Comparison of ENCODE assay signal across 8 mouse cellular contexts in the genomic region with DNA sequence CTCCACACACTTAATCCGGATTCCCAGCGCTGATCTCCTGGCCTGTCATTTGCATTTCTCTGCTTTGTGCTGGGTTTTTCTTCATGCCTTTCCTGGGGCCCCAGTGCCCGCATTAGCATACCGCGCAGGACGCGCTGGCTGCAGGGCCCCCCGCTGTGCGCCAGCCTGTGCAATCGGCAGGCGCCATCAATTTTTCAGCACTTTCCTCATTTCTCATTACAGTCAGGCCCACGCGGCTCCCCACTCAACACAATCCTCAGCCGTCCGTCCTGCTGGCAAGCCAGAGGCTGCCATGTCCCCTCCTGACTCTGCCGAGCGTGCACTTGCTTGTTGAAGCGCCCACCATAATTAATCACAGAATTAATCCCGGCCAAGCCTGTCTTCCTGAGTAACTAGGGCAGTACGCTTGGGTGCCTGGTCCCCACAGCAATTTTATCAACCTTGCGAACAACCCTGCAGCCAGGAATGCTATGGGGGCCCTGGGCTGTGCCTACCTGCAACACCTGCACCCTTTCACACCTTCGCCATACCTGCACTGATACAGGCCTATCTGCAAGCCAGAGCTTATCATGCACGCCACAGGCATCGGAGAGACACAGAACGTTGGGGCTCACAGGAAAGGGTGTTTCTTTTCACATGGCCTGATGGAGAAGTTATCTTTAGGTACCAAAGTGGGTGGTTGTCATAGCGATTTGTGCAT. TPM values are rescaled to one million over a fixed set of nuclear protein-coding genes. Genes with fewer than 3 reads are reported as not detected.
A peak's percentile ranks its signal among the peaks of the same experiment; 100 is the strongest.
DNase-seq lines count a peak whose midpoint lies in the region; ATAC-seq lines count a peak whose summit lies in the region.

No protein-coding gene starts in this region.

- peaks cover 4% of the 10 kb centered on the region; the same call in 1 of the 2 replicates for H3K9me3 ChIP-seq in liver, embryonic 11.5 days (ENCODE audit: control insufficient read depth, low read length)
- H3K9me3 ChIP-seq in intestine, embryonic 14.5 days (ENCODE audit: control insufficient read depth, low read length): peaks cover 7% of the 10 kb centered on the region; the same call in 1 of the 2 replicates
- peaks cover 3% of the 10 kb centered on the region; the same call in 1 of the 2 replicates for H3K9me3 ChIP-seq in midbrain, embryonic 11.5 days (ENCODE audit: control insufficient read depth, low read length)

- no peak for ATAC-seq in liver, embryonic 11.5 days (replicated peaks; ENCODE audit: low FRiP score)
- ATAC-seq in intestine, embryonic 14.5 days (replicated peaks; ENCODE audit: low FRiP score, low TSS enrichment, low read depth): no peak
- ATAC-seq in midbrain, embryonic 11.5 days (ENCODE audit: low FRiP score): peak; percentile 96
- ATAC-seq in megakaryocyte, adult 5-6 weeks (ENCODE audit: poor library complexity, severe bottlenecking): no peak

- DNase-seq in liver, embryonic 11.5 days (ENCODE audit: low spot score): no peak
- DNase-seq in liver: no peak
- peak; percentile 84 for DNase-seq in embryo, embryonic 10 days (ENCODE audit: low spot score)
- DNase-seq in intestine, embryonic 14.5 days (ENCODE audit: low spot score): peak; percentile 56
- peak; percentile 97 for DNase-seq in midbrain, embryonic 11.5 days (ENCODE audit: low spot score, missing footprints)
- no peak for DNase-seq in adrenal gland, adult 2 months
- DNase-seq in spleen, postnatal 36 days (ENCODE audit: low spot score in 2 of 2): no peak

- peak overlapping the region; percentile 58 for H3K4me2 ChIP-seq in liver, embryonic 11.5 days
- peak overlapping the region; percentile 49 for H3K4me2 ChIP-seq in intestine, embryonic 14.5 days (ENCODE audit: low read length)
- H3K4me2 ChIP-seq in midbrain, embryonic 11.5 days: peak overlapping the region; percentile 44

- peak overlapping the region; percentile 26 for H3K4me3 ChIP-seq in liver, embryonic 11.5 days (ENCODE audit: low read depth, low read length)
- peak overlapping the region; percentile 25 for H3K4me3 ChIP-seq in intestine, embryonic 14.5 days (ENCODE audit: low read depth, low read length)
- peak overlapping the region; percentile 20 for H3K4me3 ChIP-seq in midbrain, embryonic 11.5 days (ENCODE audit: low read depth, low read length)

- H3K27me3 ChIP-seq in liver, embryonic 11.5 days (replicated peaks; ENCODE audit: control insufficient read depth, insufficient read depth, low read length): peaks cover 13% of the 10 kb centered on the region
- 0 out of 2 replicates have a peak, but pooled peaks cover 5% of the 10 kb centered on the region for H3K27me3 ChIP-seq in intestine, embryonic 14.5 days (replicated peaks; ENCODE audit: control insufficient read depth, insufficient read depth, low read length)
- no peaks in the 10 kb centered on the region for H3K27me3 ChIP-seq in midbrain, embryonic 11.5 days (ENCODE audit: control insufficient read depth, insufficient read depth, low read length)

- no peak overlapping the region for H3K27ac ChIP-seq in liver, embryonic 11.5 days (ENCODE audit: low read depth, low read length)
- no peak overlapping the region for H3K27ac ChIP-seq in intestine, embryonic 14.5 days (ENCODE audit: low read depth)
- H3K27ac ChIP-seq in midbrain, embryonic 11.5 days (ENCODE audit: low read depth, low read length): peak overlapping the region; percentile 96

- WGBS in liver, embryonic 11.5 days: 12% methylated on average over 26 of the region's 26 CpGs
- WGBS in intestine, embryonic 14.5 days: 11% methylated on average over 26 of the region's 26 CpGs
- 5% methylated on average over 26 of the region's 26 CpGs for WGBS in midbrain, embryonic 11.5 days

- 0 out of 2 replicates have a peak, but pooled peaks cover 6% of the 10 kb centered on the region for H3K4me1 ChIP-seq in liver, embryonic 11.5 days (replicated peaks; ENCODE audit: control insufficient read depth, insufficient read depth, low read length)
- H3K4me1 ChIP-seq in intestine, embryonic 14.5 days (replicated peaks; ENCODE audit: control insufficient read depth, insufficient read depth, low read length): peaks cover 6% of the 10 kb centered on the region; the same call in 1 of the 2 replicates
- peaks cover 25% of the 10 kb centered on the region for H3K4me1 ChIP-seq in midbrain, embryonic 11.5 days (ENCODE audit: control insufficient read depth, insufficient read depth, low read length)

- no peak overlapping the region for H3K9ac ChIP-seq in liver, embryonic 11.5 days (ENCODE audit: low read depth, low read length)
- 0 out of 2 replicates have a peak overlapping the region, but pooled peaks have one; percentile 1 for H3K9ac ChIP-seq in intestine, embryonic 14.5 days (ENCODE audit: low read length)
- peak overlapping the region; percentile 53 for H3K9ac ChIP-seq in midbrain, embryonic 11.5 days (ENCODE audit: low read length)

- no peaks in the 10 kb centered on the region for H3K36me3 ChIP-seq in liver, embryonic 11.5 days (ENCODE audit: control insufficient read depth, insufficient read depth, low read length)
- H3K36me3 ChIP-seq in intestine, embryonic 14.5 days (ENCODE audit: control insufficient read depth, insufficient read depth, low read length): no peaks in the 10 kb centered on the region
- no peaks in the 10 kb centered on the region for H3K36me3 ChIP-seq in midbrain, embryonic 11.5 days (ENCODE audit: control insufficient read depth, insufficient read depth, low read length)

RNA-seq across cellular contexts. Expression of a gene that starts 48.6 kb away (rescaled TPM):
- 1,178 and 1,306 TPM in 2 replicates for polyA plus RNA-seq in liver, embryonic 11.5 days (2014; fragmentation: Nextera tagmentation; extraction: Ambion mirVana)
- polyA plus RNA-seq in intestine, embryonic 14.5 days (2014; fragmentation: Nextera tagmentation; extraction: Ambion mirVana): 1,190 and 1,204 TPM in 2 replicates
- polyA plus RNA-seq in midbrain, embryonic 11.5 days (2014; fragmentation: Nextera tagmentation; extraction: Ambion mirVana): 871 and 903 TPM in 2 replicates
- total RNA-seq in adrenal gland, adult 2 months (2021): 100 to 1,000 TPM; 480 to 551 TPM
- 94.5 and 146 TPM in 2 replicates for polyA plus RNA-seq in adrenal gland, adult 2 months (2012; rRNA removed)
- total RNA-seq in megakaryocyte, adult 5-6 weeks (2015): 936 and 951 TPM in 2 replicates
- total RNA-seq in megakaryocyte, adult 5-6 weeks (2017): 1,220 and 1,324 TPM in 2 replicates

Comparison
In these comparisons a context has a peak if more than half of its experiments do, and no peak if none do; other contexts are left out.
1. DNase-seq: peak in embryo, embryonic 10 days (single experiment), intestine, embryonic 14.5 days (single experiment) and midbrain, embryonic 11.5 days (single experiment); none in liver, embryonic 11.5 days (single experiment), liver (single experiment), adrenal gland, adult 2 months (single experiment) and spleen, postnatal 36 days (0 of 2).
2. Peak in every context shown above with its lines, with median percentiles within 50 percentile points of each other: H3K4me2 ChIP-seq and H3K4me3 ChIP-seq.